Mouse (Mus musculus) ZHBTc4 (cell line): ENCODE data around the gene Tubgcp6.
A peak's percentile ranks its signal among the peaks of the same experiment; 100 is the strongest.

Experiments
- DNase-seq: peaks from one replicate; pipeline ENCODE4 v3.0.0-alpha.2; 2011; ENCODE audit warnings: low read depth, low spot score

The Tubgcp6 gene

DNA sequence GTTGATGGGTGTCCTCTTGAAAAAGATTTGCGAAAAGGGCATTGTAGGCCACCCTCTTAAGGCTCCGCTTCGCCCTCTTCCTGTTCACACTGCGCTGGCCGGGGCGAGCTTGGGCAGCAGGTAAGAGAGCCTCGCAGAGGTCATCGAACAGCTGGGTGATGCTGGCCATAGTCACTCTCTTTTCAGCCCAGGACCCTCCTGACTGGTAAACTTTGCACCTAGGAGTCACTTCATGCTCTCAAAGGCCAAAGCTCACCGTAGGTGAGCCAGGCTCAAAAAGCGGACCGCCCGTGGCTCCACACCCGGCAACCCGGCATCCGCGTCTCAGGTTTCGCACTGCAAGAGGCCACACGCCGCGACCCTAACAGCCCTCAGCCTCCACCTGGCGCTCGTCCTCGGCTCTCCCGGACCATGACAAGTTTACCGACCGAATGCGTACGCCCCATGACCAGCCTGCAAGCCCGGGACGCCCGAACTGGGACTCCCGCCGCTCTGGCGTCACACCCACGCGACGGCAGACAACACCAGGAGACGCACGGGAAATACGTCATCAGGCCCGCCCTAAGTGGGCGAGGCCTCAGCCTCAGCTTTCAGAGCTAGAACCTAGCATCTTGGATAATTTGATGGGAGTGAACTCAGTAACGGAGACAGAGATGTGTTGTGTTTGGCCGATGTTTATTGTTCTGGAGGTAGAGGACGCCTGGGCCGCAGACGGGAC lies at the start of gene Tubgcp6:
Tubgcp6 (minus strand) TSS at position 464 of the 718 bp plus-strand sequence.
- DNase-seq, result peak; percentile 98

DNA sequence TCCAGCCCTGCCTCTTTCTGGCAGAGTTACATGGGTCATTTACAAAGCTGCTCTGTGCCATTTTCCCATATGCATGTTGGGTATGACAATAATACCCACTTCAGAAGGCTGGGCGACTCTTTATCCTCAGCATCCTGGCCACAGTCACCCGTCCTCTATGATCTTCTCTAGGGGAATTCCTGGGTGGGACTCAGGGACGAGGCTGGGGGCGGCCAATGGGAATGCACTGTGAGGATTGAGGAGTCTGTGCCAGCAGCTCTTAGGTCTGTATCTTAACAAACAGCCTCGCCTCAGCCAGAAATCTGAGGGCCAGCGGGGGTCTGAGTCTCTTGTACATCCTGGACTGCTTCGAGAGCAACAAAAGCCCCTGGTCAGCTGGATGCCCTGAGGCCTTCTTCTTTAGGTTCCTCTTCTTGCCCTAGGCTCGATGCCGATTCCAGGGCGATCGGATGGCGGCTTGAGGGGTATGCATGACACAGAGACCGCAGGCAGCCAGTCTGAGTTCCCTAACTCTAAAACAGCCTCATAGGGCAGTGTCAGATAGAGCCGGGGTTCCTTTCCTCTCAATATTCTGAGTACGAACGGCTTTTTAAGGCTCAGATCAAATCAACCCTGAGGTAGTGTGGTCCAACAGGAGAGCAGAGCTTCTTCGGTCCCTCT lies 49.5 kb upstream of the Tubgcp6 start:
- DNase-seq, result no peak

DNA sequence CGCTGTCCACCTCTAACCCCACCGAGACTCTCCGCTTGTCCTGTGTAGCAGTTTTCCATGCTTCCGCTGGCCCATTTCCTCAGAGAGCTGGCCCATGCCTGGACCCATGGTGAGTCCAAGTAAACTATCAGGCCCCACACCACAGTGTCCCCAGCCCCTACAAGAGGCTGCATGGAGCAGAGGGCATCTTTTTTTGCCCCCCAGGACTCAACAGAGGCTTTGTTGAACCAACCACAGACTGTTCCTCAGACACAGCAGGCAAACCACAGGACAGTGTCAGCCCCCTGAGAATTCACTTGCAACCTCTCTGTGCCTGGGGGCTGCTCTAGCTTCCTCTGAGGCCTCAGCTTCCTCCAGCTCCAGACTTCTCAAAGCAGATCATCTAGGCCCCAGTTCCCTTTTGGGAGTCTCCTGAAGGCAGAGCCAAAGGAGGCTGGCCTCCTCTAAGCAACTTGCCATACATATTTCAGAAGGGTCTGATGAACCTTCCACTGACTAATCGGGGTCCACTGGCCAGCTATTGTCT lies 48.7 kb upstream of the Tubgcp6 start:
- DNase-seq, result no peak

DNA sequence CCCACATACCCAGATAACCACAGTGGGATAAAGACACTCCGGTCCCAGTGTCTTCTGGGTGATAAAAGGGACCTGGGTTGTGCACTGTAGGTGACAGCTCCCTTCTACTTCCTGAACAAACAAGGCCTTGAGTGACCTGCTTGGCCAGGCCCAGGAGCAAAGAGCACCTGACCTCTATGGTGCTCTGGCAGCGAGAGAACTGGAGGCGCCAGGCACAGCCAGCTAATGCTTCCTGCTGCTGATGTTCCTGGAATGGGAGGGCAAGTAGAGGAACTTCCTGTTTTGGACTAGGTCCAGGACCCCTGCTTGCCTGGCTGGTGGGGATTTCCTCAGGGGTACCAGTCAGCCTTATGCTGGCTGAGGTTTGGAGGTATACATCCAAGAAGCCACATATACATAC lies 47.2 kb upstream of the Tubgcp6 start:
- DNase-seq, result no peak

DNA sequence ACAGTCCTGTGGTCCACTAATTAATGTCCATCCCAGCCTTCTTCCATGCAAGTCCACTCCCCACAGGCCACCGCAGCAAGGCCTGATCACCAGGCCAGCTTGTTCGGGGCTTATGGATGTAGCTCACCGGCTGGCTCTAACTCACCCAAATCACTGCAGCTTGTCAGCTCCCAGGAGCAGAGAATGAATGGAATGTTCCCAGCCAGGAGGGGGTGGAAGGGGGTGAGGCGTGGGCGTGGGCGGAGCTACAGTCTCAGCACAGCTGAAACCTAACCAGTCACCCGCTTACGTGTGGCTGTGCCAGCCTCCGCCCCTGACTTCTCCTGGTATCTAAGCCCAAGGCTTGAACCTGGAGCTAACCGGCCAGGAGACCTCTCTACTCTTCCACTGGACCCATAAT lies 46.5 kb upstream of the Tubgcp6 start:
- peak; percentile 95 for DNase-seq

DNA sequence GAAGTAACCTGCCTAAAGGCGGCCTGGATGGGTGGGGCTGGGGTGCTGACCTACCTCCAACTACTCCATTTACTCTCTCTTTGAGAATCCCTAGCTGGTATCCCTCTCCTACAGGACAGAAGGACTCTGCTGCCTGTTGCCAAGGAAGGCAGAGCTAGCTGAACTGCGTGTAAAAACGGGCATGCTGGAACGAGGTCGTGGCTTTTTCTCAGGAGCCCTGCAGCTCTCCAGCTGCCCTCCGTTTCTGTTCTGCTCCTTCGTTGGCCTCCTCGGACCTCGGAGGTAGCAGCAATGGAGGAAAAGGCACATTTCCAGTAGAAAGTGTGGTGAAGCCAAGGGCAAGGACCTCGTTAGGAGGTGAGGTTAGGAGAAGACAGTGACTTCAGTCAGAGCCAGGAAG lies 46.0 kb upstream of the Tubgcp6 start:
- no peak for DNase-seq

DNA sequence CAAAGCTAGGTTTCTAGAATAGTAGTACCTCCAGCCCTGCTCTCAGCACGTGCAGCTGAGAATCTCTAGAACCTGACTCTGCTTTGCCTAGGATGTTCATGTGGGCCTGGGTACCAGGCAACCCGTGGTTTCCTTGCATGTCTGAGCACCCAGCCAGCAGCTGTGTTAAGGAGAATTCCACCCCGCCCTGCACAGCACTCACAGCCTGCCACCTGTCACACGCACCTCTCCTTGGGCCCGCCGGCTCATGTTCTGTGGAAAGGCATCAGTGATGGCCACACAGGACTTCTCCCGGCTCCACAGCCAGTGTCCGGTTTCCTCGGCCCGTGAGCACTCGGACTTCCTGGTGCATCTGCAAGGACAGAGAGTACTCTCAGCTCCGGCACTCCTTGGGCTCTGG lies 42.6 kb upstream of the Tubgcp6 start:
- no peak for DNase-seq

DNA sequence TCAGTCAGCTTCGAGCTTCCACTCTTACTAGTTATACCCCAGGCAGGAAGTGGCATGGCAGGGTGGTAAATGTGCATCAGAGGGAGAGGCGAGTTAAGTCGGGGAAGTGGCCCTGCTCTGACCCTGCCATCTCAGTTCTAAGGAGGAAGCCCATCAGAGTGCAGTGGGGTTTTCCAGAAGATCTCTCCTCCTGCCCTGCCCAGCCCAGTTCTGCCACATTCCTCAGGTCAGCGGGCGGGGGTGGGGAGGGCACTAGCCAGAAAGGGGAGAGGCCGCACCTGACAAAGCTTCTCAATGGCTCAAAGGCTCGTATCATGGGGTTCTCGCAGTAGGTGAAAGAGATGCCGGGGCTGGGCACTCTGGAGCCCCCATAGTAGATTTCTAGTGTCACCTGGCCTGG lies 38.5 kb upstream of the Tubgcp6 start:
- DNase-seq, result no peak

DNA sequence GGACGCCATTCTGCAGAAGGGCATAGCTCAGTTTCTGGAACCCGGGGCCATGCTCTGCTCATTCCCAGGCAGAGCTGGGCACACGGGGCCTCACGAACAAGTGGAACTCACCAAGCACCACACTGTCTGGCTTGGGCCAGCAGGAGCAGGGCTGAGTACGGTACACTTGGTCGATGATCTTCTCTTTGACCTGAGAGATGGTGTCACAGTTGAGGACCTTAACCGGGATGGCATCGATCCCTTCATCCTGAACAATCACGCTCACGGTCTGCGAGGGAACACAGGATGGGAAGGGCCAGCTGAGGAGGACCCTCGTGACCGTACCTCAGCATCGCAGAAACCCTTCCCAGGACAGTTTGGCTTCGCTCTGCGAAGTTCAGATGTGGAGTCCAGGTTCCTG lies 35.6 kb upstream of the Tubgcp6 start:
- no peak for DNase-seq

DNA sequence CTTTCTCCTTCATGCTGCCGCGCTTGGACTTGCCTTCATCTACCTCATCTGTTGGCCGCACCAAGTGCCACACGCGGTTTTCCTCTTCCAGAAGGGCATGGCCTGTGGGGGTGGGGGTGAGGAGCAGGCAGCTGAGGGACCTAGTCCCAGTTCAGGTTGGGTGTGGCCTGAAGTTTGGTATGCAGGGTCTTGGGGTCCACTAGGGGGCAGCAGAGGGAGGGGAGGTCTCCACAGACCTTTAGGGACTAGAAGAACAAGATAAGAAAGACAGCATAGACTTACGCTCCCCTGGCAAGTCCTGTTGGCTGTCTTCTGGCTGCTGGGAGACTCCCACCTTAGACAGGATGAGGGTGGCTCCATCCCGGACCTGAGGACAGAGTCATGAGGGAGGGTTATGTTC lies 35.0 kb upstream of the Tubgcp6 start:
- DNase-seq, result peak; percentile 93

DNA sequence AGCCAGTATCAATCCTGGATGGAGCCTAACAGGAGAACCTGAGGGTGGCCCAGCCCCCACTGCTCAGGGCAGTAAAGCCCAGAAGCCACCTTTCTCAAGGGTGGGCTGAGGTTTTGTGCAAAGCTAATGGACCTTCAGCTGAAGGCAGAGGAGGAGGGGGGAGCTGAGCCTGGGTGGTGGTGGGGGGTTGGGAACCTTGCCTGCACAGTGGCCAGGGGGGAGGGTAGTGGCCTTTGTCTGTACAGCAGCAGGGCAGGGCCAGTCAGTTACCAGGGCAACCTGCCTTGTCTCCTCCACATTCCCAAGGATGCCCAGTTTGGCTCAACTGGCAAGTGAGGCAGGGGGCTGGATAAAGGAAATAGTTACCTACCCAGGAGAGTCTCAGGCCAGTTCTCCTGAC lies 29.4 kb upstream of the Tubgcp6 start:
- DNase-seq, result no peak

DNA sequence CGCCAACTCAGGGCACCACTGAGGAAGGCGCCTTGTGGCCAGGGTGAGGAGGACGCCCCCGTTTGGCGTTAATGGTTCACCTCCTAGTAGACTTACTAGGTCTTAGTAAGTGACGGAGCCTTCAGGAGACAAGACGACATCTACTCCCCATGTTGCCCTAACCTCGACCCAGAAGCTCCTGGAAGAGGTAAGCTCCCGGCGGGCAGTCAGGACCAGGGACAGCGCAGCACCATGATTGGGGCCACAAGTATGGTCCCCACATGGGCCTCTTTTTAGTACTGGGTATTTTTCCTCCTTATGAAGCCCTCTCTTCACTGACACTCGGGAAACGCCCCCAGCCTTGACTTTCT lies 27.1 kb upstream of the Tubgcp6 start:
- peak; percentile 74 for DNase-seq

DNA sequence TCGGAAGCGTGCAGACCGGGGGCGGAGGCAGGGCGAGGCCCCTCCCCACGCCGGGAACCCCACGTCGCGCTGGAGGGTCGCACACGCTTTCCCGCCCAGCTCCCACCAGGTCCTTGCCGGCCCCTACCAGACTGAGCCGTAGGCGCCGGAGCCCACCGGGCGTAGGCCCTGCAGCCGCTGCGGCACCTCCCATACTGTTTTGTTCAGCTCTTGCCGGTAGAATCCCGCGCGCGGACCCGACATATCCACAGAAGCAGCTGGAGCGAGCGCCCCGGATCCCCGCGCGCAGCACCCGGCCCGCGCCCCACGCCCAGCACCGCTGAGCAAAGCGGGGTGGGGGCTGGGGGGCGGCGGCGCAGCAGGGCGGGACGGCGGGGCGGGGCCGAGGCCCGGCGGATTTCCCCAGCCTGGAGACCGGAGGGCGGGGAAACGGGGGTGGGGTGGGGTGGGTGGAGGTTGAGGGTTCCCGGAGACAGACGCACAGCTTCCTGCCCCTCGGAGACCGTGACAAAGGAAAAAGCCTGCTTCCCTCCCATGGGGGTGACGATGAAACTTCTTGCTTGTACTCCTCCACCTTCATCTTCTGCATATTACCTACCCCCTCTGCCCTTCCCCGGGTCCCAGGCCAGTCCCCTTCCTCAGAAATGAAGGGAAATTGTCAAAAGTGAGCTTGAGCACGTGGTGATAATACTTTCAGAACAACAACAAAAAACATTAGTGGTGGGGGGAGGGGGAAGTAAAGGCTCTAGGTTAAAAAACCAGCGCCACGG lies 26.5 kb upstream of the Tubgcp6 start, which contains the start of gene Mapk11:
Mapk11 (minus strand) TSS at position 358 of the 770 bp plus-strand sequence.
- peak; percentile 47 for DNase-seq

DNA sequence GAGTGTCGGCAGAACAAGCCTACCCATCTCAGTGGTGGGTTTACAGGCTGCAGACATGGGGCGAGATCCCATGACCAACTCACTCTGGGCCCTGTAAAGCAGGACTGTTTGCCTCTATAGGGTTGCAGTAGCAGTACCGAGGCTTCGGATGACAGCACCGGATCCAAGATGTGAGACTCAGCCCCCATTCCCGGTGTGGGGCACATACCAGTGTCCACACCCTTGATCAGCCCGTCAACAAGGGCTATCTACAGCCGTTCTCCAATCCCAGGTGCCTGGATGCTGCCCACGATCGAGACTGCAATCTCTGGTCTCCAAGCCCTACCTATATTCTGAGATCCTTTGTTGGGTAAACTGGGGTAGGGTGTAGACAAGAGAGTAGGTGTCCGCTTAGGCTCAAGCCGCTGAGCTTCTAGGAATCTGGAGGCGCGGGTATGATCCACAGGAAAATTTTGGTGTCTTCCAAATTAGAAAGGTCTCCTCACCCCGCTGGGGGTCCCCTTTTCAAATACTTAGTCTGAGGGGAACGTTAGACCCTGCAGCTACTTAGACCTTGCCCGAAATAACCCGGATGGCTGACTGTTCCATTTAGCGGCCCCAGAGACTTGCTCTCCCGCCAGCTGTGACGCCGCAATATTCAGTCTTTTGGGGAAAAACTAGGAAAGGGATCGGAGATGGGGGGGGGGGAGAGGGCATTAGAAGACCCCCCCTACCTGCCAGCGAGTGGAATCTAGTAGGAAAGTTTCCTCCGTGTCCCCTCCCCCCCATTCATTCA lies 25.8 kb upstream of the Tubgcp6 start:
- DNase-seq, result no peak

DNA sequence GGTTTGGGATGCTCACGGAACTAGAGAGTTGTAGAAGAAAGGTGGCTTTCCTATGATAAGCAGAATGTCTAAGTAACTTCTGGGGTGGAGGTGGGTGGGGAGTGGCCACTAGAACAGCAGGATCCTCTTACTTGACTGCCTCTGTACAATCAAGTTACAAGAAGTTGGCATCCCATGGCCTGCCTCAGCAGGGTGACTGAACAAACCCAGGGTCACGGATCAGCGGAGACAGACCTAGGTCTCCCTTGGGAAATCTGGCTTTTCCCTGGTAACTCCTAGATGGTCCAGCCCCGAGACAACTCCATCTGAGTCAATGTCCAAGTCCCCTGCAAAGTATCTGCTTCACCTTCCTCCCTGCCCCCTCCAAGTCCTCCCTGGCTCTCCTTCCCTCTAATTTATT lies 25.0 kb upstream of the Tubgcp6 start:
- no peak for DNase-seq

DNA sequence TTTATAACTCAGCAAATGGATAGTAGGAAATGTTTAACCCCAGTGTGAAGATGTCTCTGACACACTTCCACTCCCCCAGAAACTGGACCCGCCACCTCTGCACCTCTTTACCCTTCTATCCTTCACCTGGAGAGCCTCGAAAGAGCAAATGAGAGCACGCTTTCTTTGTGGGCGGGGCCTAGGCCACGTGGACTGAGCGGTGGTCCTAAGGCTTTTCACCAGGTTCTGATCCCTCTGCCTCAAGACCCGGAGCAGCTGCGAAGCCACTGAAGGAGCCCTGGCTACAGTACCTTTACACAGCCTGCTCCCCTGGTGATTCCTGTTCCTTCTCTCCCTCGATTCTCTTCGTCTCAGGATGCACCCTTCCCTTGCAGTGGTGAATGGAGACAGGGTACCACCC lies 24.5 kb upstream of the Tubgcp6 start:
- no peak for DNase-seq

DNA sequence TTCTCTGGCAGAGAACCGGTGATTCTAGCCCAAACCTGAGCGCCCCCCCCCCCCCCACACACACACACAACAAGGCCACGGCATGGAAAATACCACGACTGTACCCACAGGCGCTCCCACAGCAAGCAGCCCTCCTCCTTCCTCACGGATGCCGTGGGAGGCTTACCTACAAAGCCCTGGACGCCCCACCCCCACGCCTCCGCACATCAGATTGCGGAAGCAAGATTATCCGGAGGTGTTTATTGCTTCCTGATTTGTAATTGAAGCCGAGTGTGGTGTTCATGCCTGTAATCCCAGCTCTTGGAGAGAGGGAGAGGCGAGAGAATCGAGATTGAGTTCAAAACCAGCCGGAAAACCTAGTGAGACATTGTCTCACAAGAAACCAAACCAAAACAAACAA lies 24.1 kb upstream of the Tubgcp6 start:
- DNase-seq, result no peak

DNA sequence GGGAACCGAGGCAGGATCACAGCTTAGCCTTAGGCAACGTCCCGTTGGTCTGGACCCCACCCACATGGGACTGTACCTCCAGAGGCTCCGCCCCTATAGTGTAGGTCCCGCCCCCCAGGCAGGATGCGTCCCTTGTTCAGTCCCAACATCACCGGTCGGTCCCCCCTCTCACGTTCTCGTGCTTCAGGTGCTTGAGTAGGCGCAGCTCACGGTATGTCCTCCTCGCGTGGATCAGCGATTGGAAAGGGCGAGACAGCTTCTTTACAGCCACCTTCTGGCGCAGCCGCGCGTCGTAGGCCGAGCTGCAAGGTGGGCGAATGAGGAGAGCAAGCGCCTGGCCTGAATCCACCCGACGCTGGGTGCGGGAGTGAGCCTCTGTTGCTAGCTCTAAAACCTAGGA lies 23.6 kb upstream of the Tubgcp6 start:
- peak; percentile 88 for DNase-seq

DNA sequence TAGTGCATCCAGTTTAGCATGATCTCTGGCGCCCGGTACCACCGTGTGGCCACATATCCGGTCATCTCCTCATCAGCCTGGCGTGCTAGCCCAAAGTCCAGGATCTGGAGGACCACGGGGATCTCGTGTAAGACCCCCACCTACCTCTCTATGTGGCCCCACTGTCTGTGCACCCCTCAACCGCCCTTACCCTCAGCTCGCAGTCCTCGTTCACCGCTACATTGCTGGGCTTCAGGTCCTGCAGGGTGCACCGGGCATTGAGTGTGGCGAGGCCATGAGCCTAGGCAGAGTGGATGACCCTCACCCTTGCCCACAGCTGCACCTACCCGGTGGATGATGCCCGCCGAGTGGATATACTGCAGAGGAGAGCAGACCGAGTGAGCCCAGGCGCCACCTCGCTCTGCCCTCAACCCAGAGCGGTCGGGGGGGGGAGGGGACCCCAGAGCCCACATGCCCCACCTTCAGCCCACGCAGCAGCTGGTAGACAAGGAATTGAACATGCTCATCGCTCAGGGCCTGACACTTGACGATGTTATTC lies 23.0 kb upstream of the Tubgcp6 start:
- DNase-seq, result no peak

DNA sequence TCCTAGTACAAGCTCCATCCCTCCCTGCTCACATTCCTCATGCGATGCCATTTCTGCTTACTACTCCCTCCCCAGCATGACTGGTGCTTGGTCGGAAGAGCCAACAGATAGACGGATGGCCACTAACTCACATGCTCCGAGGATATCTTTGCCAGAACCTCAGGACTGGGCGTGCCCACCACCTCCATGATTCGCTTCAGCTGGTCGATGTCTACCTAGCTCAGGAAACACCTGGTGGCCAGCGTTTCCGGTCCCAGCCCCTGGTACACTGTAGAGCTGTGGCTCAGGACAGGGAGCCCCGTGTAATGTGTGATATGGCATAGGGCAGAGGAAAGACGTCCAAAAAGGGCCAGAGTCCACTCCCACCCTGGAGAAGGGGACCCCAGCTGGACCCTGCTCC lies 22.1 kb upstream of the Tubgcp6 start:
- no peak for DNase-seq

DNA sequence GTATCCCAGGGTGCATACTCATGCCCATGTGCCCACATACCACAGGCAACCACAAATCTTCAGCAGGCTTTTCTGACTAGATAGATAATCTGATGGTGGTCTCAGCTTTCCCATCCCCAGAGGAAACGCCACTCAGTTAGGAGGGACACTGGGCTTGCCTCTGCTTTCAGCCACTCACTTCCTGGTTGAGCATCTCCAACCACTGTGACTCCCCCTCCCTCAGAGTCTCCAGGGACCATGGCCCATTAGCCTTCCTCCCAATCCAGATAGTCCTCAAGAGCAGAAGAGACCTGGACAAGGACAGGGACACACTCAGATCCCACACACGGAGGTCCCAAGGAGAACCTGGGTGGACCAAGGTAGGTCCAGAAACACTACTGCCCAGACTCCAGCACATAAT lies 20.2 kb upstream of the Tubgcp6 start:
- no peak for DNase-seq

DNA sequence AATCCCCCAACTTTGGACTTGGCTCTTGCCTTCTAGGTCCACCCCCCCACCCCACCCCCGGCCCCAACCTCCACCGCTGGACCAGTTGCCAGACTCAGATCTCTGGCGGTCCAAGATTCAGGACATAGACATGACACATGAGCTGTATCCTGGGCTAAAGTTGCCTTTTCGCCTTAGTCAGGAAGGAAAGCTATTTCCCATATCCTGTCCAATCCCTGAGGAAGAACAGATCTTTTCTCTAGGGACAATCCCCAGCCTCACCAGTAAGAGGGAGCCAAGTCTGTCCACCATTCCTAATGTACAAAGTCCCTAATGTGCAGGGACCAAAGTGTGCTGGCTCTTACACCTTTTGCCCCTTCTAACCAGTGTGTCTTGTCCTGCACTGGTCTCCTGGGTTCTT lies 19.0 kb upstream of the Tubgcp6 start:
- no peak for DNase-seq
